Mouse (Mus musculus) bone marrow, adult 2 months (tissue): ENCODE data around the gene Sos2.

ENCODE experiments used
- CTCF ChIP-seq: fragments of 200-500 bp; IDR thresholded peaks from 2 replicates; pipeline ENCODE4 v1.5.1; 2011; ENCODE audit warnings: low read length, control low read depth; ENCODE audit not compliant: control insufficient read depth, insufficient read depth
- POLR2A ChIP-seq: fragments of 200-500 bp; IDR thresholded peaks from 2 replicates; pipeline ENCODE4 v1.6.1; 2011; ENCODE audit warnings: low read depth, mild to moderate bottlenecking, control low read depth, low read length, borderline replicate concordance; ENCODE audit not compliant: control insufficient read depth

DNA sequence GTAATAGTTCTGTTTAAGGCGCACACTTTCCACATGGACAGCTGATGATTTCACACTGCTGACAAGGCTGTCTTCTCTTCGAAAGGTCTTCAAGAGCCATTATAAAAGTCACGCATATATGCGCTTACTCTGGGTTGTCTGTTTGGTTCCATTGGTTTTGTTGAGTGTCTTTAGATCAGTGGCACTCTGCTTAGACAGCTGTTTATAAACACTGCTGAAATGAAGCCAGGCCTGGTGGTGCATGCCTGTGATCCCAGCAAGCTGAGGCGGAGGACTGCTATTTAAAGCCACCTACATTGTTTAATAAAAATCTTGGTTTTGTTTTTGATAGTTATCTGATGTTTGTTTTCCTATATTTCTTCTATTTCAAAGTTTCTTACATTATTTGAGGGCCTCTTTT lies 14.9 kb downstream of the Sos2 start:
- TF ChIP-seq CTCF (no peak), POLR2A (no peak)
